Mouse (Mus musculus) C2C12 (cell line): ENCODE data around the gene Gtf3c6.

Experiments used
- CEBPB ChIP-seq: IDR thresholded peaks from one replicate; pipeline ENCODE4 v1.6.1; 2011; ENCODE audit warnings: low read depth, mild to moderate bottlenecking, control low read depth, moderate library complexity
- CTCF ChIP-seq: IDR thresholded peaks from one replicate; pipeline ENCODE4 v1.5.1; 2011; ENCODE audit not compliant: control insufficient read depth, insufficient read depth, insufficient read length
- FOSL1 ChIP-seq: IDR thresholded peaks from one replicate; pipeline ENCODE4 v1.8.0; 2011; ENCODE audit warnings: mild to moderate bottlenecking, low read length; ENCODE audit not compliant: poor library complexity, insufficient read depth, severe bottlenecking
- MAX ChIP-seq: IDR thresholded peaks from one replicate; pipeline ENCODE4 v1.6.1; 2011; ENCODE audit warnings: mild to moderate bottlenecking, control low read depth
- MYOG ChIP-seq: IDR thresholded peaks from one replicate; pipeline ENCODE4 v1.6.1; 2011; ENCODE audit not compliant: control insufficient read depth, insufficient read length; ENCODE audit errors: extremely low read depth
- USF1 ChIP-seq: IDR thresholded peaks from one replicate; pipeline ENCODE4 v1.6.1; 2011; ENCODE audit warnings: low read depth, mild to moderate bottlenecking, control low read depth, moderate library complexity

DNA sequence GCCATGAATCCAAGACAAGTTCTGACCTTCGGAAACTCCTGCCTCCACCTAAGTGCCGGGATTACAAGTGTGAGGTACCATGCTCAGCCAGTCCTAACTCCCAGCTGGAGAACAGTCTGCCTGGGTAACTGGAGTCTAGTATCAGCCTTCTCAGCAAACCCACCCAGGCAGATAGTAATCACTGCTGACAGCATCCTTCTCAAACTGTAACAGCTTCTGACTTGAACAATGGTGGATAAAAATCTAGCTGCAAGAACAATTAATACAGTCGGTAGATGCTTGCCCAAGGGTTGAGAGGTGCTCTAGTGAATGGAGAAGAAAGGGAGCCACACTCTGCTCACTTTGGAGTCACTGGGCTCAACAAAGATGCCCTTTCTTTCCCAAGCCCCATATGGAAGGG, 13.3 kb upstream of the Gtf3c6 start:
- TF ChIP-seq CTCF (no peak), MAX (no peak), USF1 (no peak), FOSL1 (no peak), MYOG (no peak), CEBPB (no peak)
